ENCODE assay signal across 15 mouse cellular contexts in the genomic region with DNA sequence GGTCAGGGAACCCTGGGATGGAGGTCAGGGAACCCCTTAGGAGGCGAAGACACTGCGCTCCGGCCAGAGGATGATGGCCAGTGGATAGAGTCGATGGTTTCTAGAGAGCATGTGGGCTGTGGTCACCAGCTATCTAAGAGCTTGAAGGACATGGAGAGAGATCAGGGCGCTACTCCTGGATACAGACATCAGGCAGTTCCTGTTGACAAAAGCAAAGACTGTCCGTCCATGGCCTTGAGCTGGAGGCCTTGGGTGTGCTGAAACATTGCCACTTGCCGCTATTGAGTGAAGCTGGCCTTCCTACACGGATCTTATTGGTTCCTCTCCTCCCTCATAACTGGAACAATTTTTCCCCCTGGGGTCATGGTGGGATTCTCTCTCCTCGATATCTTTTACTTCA. TPM values are rescaled to one million over a fixed set of nuclear protein-coding genes. Genes with fewer than 3 reads are reported as not detected.
"Had no signal": no experiment of that assay in that cellular context is flagged by ENCODE, and none has a peak within 500 bp of the region (broad histone marks: within the 10 kb centered on the region; RNA-seq: fewer than 3 reads in every experiment).

No protein-coding gene starts in this region.

- H3K27ac ChIP-seq: kidney, embryonic 15.5 days; limb, embryonic 12.5 days; liver, embryonic 13.5 days; lung, embryonic 15.5 days; macrophage; midbrain, embryonic 15.5 days; neural tube, embryonic 12.5 days; stomach, postnatal 0 days had no signal

- H3K36me3 ChIP-seq: kidney, embryonic 15.5 days; limb, embryonic 12.5 days; liver, embryonic 13.5 days; lung, embryonic 15.5 days; midbrain, embryonic 15.5 days; neural tube, embryonic 12.5 days had no signal

- DNase-seq: kidney, adult 18-20 months; kidney, postnatal 14 days; liver; liver, embryonic 13.5 days; liver, postnatal 0 days; lung, postnatal 14 days; thymus, postnatal 36 days had no signal

- H3K4me3 ChIP-seq: kidney, embryonic 15.5 days; limb, embryonic 12.5 days; liver, embryonic 13.5 days; lung, embryonic 15.5 days; megakaryocyte, embryonic 14.5 days; midbrain, embryonic 15.5 days; neural tube, embryonic 12.5 days had no signal

- H3K27me3 ChIP-seq: kidney, embryonic 15.5 days; lung, embryonic 15.5 days; midbrain, embryonic 15.5 days; neural tube, embryonic 12.5 days had no signal

- H3K4me1 ChIP-seq: lung, embryonic 15.5 days; midbrain, embryonic 15.5 days; neural tube, embryonic 12.5 days had no signal

RNA-seq across cellular contexts. Expression of a gene that starts 6.7 kb away (rescaled TPM):
- polyA plus RNA-seq: macrophage had no signal
